In the genomic region with DNA sequence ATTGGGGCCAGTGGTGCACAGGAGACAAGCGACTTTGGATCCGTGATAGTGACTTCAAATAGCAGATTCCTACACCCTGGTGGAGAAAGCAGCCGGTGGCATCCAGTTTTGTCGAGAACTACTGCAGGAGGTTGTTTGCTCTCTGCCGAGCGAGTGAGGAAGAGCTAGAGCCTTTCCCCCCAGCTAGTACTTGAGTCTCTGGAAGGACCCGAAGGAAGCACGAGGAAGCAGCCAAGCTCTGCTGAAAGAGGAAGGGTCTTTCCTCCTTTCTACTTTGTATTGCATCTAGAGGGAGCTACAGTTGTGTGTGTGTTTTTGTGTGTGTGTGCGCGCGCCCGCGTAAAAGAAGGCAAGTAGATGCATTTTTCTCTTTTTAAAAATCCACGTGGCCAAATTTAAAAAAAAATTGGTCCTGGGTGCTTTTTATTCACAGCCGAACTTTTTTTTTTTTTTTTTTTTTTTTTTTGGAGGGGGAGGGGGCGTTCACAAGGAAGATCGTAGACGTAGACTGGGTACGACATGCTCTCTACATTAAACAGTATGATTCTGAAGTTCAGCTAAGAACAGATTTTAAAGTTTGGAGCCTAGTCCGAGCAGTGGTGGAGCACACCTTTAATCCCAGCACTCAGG, we compare ENCODE assay signal across 7 mouse cellular contexts. TPM values are rescaled to one million over a fixed set of nuclear protein-coding genes. Genes with fewer than 3 reads are reported as not detected.
A peak's percentile ranks its signal among the peaks of the same experiment; 100 is the strongest.
DNase-seq lines count a peak whose midpoint lies in the region; ATAC-seq and TF ChIP-seq lines count a peak whose summit lies in the region.

No protein-coding gene starts in this region.

- no peak for DNase-seq in lung, embryonic 14.5 days
- DNase-seq in lung, postnatal 36 days: no peak
- DNase-seq in hindbrain, embryonic 14.5 days (ENCODE audit: low spot score): peak; percentile 41
- no peak for DNase-seq in yolk sac, embryonic 10.5 days (ENCODE audit: low spot score)
- DNase-seq in thymus, postnatal 4 days: no peak

- TF ChIP-seq CTCF in lung, embryonic 14.5 days (IDR thresholded peaks at IDR 0.05; ENCODE audit: low read depth): no peak; the same call in 1 of the 2 replicates

- peak overlapping the region; percentile 87 for H3K4me2 ChIP-seq in lung, embryonic 14.5 days
- H3K4me2 ChIP-seq in embryonic facial prominence, embryonic 12.5 days (replicated peaks): peak overlapping the region; percentile 69
- H3K4me2 ChIP-seq in hindbrain, embryonic 14.5 days (replicated peaks): peak overlapping the region; percentile 72
- peak overlapping the region; percentile 60 for H3K4me2 ChIP-seq in midbrain, embryonic 12.5 days (replicated peaks)

- WGBS in lung, embryonic 14.5 days: 19% methylated on average over 20 of the region's 20 CpGs
- 25% methylated on average over 20 of the region's 20 CpGs for WGBS in embryonic facial prominence, embryonic 12.5 days
- WGBS in hindbrain, embryonic 14.5 days: 28% methylated on average over 20 of the region's 20 CpGs
- WGBS in midbrain, embryonic 12.5 days: 34% methylated on average over 20 of the region's 20 CpGs

- no peak for ATAC-seq in lung, embryonic 14.5 days (ENCODE audit: insufficient read depth)
- ATAC-seq in embryonic facial prominence, embryonic 12.5 days (ENCODE audit: insufficient number of reproducible peaks, insufficient read depth, low FRiP score, low TSS enrichment): no peak
- ATAC-seq in hindbrain, embryonic 14.5 days (ENCODE audit: low FRiP score): no peak
- no peak for ATAC-seq in midbrain, embryonic 12.5 days (ENCODE audit: low FRiP score, low read depth)

- H3K36me3 ChIP-seq in lung, embryonic 14.5 days (ENCODE audit: insufficient read depth): peaks cover 28% of the 10 kb centered on the region; the same call in 1 of the 2 replicates
- H3K36me3 ChIP-seq in embryonic facial prominence, embryonic 12.5 days: peaks cover 13% of the 10 kb centered on the region
- H3K36me3 ChIP-seq in hindbrain, embryonic 14.5 days (replicated peaks; ENCODE audit: control insufficient read depth, insufficient read depth): peaks cover 25% of the 10 kb centered on the region
- peaks cover 26% of the 10 kb centered on the region for H3K36me3 ChIP-seq in midbrain, embryonic 12.5 days

- H3K9me3 ChIP-seq in lung, embryonic 14.5 days (ENCODE audit: low read depth, low read length): no peaks in the 10 kb centered on the region
- H3K9me3 ChIP-seq in embryonic facial prominence, embryonic 12.5 days: no peaks in the 10 kb centered on the region
- H3K9me3 ChIP-seq in hindbrain, embryonic 14.5 days (ENCODE audit: control insufficient read depth, low read length): no peaks in the 10 kb centered on the region
- no peaks in the 10 kb centered on the region for H3K9me3 ChIP-seq in midbrain, embryonic 12.5 days

- peak overlapping the region; percentile 94 for H3K4me3 ChIP-seq in lung, embryonic 14.5 days (ENCODE audit: low read depth, low read length)
- H3K4me3 ChIP-seq in embryonic facial prominence, embryonic 12.5 days: peak overlapping the region; percentile 92
- peak overlapping the region; percentile 95 for H3K4me3 ChIP-seq in hindbrain, embryonic 14.5 days (replicated peaks; ENCODE audit: low read length)
- H3K4me3 ChIP-seq in midbrain, embryonic 12.5 days: peak overlapping the region; percentile 95

- H3K4me1 ChIP-seq in lung, embryonic 14.5 days (ENCODE audit: insufficient read depth): peaks cover 4% of the 10 kb centered on the region; the same call in 1 of the 2 replicates
- peaks cover 11% of the 10 kb centered on the region for H3K4me1 ChIP-seq in embryonic facial prominence, embryonic 12.5 days
- peaks cover 17% of the 10 kb centered on the region for H3K4me1 ChIP-seq in hindbrain, embryonic 14.5 days (replicated peaks; ENCODE audit: control insufficient read depth, insufficient read depth, low read length)
- peaks cover 20% of the 10 kb centered on the region for H3K4me1 ChIP-seq in midbrain, embryonic 12.5 days

- no peaks in the 10 kb centered on the region for H3K27me3 ChIP-seq in lung, embryonic 14.5 days (ENCODE audit: insufficient read depth, low read length)
- no peaks in the 10 kb centered on the region for H3K27me3 ChIP-seq in embryonic facial prominence, embryonic 12.5 days
- H3K27me3 ChIP-seq in hindbrain, embryonic 14.5 days (ENCODE audit: control insufficient read depth, insufficient read depth, low read length): no peaks in the 10 kb centered on the region
- no peaks in the 10 kb centered on the region for H3K27me3 ChIP-seq in midbrain, embryonic 12.5 days

- peak overlapping the region; percentile 87 for H3K9ac ChIP-seq in lung, embryonic 14.5 days
- H3K9ac ChIP-seq in embryonic facial prominence, embryonic 12.5 days: peak overlapping the region; percentile 91
- peak overlapping the region; percentile 93 for H3K9ac ChIP-seq in hindbrain, embryonic 14.5 days
- H3K9ac ChIP-seq in midbrain, embryonic 12.5 days (replicated peaks): peak overlapping the region; percentile 92

- peak overlapping the region; percentile 95 for H3K27ac ChIP-seq in lung, embryonic 14.5 days (ENCODE audit: low read depth)
- H3K27ac ChIP-seq in embryonic facial prominence, embryonic 12.5 days: peak overlapping the region; percentile 95
- H3K27ac ChIP-seq in hindbrain, embryonic 14.5 days: peak overlapping the region; percentile 91
- H3K27ac ChIP-seq in midbrain, embryonic 12.5 days (replicated peaks): peak overlapping the region; percentile 94

RNA-seq across cellular contexts. Expression of a gene that starts 1.4 kb away (rescaled TPM):
- 14.0 and 16.4 TPM in 2 replicates for polyA plus RNA-seq in lung, embryonic 14.5 days (2014; fragmentation: Nextera tagmentation; extraction: Ambion mirVana)
- polyA plus RNA-seq in embryonic facial prominence, embryonic 12.5 days (2016; fragmentation: Nextera tagmentation; extraction: Ambion mirVana): 18.4 and 20.2 TPM in 2 replicates
- 21.3 and 22.8 TPM in 2 replicates for polyA plus RNA-seq in hindbrain, embryonic 14.5 days (2014; fragmentation: Nextera tagmentation; extraction: Ambion mirVana)
- polyA plus RNA-seq in midbrain, embryonic 12.5 days (2016; fragmentation: Nextera tagmentation; extraction: Ambion mirVana): 27.6 and 29.2 TPM in 2 replicates

RNA-seq across cellular contexts. Expression of a gene that starts 1.5 kb away (rescaled TPM):
- polyA plus RNA-seq in lung, embryonic 14.5 days (2014; fragmentation: Nextera tagmentation; extraction: Ambion mirVana): 81.8 and 82.6 TPM in 2 replicates
- polyA plus RNA-seq in embryonic facial prominence, embryonic 12.5 days (2016; fragmentation: Nextera tagmentation; extraction: Ambion mirVana): 97.5 and 105 TPM in 2 replicates
- polyA plus RNA-seq in hindbrain, embryonic 14.5 days (2014; fragmentation: Nextera tagmentation; extraction: Ambion mirVana): 55.6 and 65.7 TPM in 2 replicates
- polyA plus RNA-seq in midbrain, embryonic 12.5 days (2016; fragmentation: Nextera tagmentation; extraction: Ambion mirVana): 77.0 and 92.1 TPM in 2 replicates

RNA-seq across cellular contexts. Expression of a gene that starts 41.8 kb away (rescaled TPM):
- polyA plus RNA-seq in lung, embryonic 14.5 days (2014; fragmentation: Nextera tagmentation; extraction: Ambion mirVana): not detected in 2 replicates
- not detected in 2 replicates for polyA plus RNA-seq in embryonic facial prominence, embryonic 12.5 days (2016; fragmentation: Nextera tagmentation; extraction: Ambion mirVana)
- polyA plus RNA-seq in hindbrain, embryonic 14.5 days (2014; fragmentation: Nextera tagmentation; extraction: Ambion mirVana): not detected in 2 replicates
- not detected in 2 replicates for polyA plus RNA-seq in midbrain, embryonic 12.5 days (2016; fragmentation: Nextera tagmentation; extraction: Ambion mirVana)

RNA-seq across cellular contexts. Expression of a gene that starts 41.8 kb away (rescaled TPM):
- 27.5 and 30.9 TPM in 2 replicates for polyA plus RNA-seq in lung, embryonic 14.5 days (2014; fragmentation: Nextera tagmentation; extraction: Ambion mirVana)
- polyA plus RNA-seq in embryonic facial prominence, embryonic 12.5 days (2016; fragmentation: Nextera tagmentation; extraction: Ambion mirVana): 38.2 and 38.3 TPM in 2 replicates
- 24.7 and 31.7 TPM in 2 replicates for polyA plus RNA-seq in hindbrain, embryonic 14.5 days (2014; fragmentation: Nextera tagmentation; extraction: Ambion mirVana)
- polyA plus RNA-seq in midbrain, embryonic 12.5 days (2016; fragmentation: Nextera tagmentation; extraction: Ambion mirVana): 23.6 and 25.8 TPM in 2 replicates
